Mouse (Mus musculus): ENCODE results near the gene Gm26992. TPM values are rescaled to one million over a fixed set of nuclear protein-coding genes. Genes with fewer than 3 reads are reported as not detected.
"Not testable (repeated sequence)": the region's sequence is repeated elsewhere in the genome, so short reads cannot be mapped to it uniquely, and the experiment has no call there.

The Gm26992 gene
- polyA plus RNA-seq, 2 experiments: not detected

- peak overlapping the region; percentile 37 for H3K4me3 ChIP-seq (replicated peaks; ENCODE audit: low read length)
- peak; percentile 41; the same call in 1 of the 2 replicates for ATAC-seq (ENCODE audit: low FRiP score, low read depth)
- WGBS: 11% methylated on average over 34 of the region's 34 CpGs
- 0 out of 2 replicates have a peak overlapping the region, but pooled peaks have one; percentile 36 for H3K9ac ChIP-seq (ENCODE audit: low read depth, low read length, severe bottlenecking)
- H3K9me3 ChIP-seq (ENCODE audit: control insufficient read depth, low read length): no peaks in the 10 kb centered on the region
- DNase-seq (ENCODE audit: low spot score): peak; percentile 6
- peak overlapping the region; percentile 65 for H3K4me2 ChIP-seq (replicated peaks; ENCODE audit: low read depth, low read length, severe bottlenecking)
- no peak overlapping the region for H3K27ac ChIP-seq (replicated peaks; ENCODE audit: low read depth, low read length)
- peaks cover 12% of the 10 kb centered on the region for H3K27me3 ChIP-seq (ENCODE audit: control insufficient read depth, insufficient read depth, low read length)
- no peaks in the 10 kb centered on the region for H3K4me1 ChIP-seq (ENCODE audit: control insufficient read depth, insufficient read depth, low read length)
- no peak for TF ChIP-seq POLR2A (IDR thresholded peaks at IDR 0.05; ENCODE audit: borderline replicate concordance, extremely low read depth, insufficient read depth, insufficient read length)
- no peaks in the 10 kb centered on the region for H3K36me3 ChIP-seq (ENCODE audit: control insufficient read depth, insufficient read depth, low read length)
These were observed 25.8 kb downstream of the Gm26992 start for GRCm38 (mm10) chrX:103447539-103448169.

- not testable (repeated sequence) for H3K9ac ChIP-seq (ENCODE audit: low read depth, low read length, severe bottlenecking); H3K9me3 ChIP-seq (ENCODE audit: control insufficient read depth, low read length); DNase-seq (ENCODE audit: low spot score); ATAC-seq (ENCODE audit: low FRiP score, low read depth); H3K36me3 ChIP-seq (ENCODE audit: control insufficient read depth, insufficient read depth, low read length); H3K27ac ChIP-seq (replicated peaks; ENCODE audit: low read depth, low read length); H3K4me1 ChIP-seq (ENCODE audit: control insufficient read depth, insufficient read depth, low read length)
- H3K4me2 ChIP-seq (replicated peaks; ENCODE audit: low read depth, low read length, severe bottlenecking): peak overlapping the region; percentile 65
- WGBS: 61% methylated on average over 10 of the region's 13 CpGs
- H3K4me3 ChIP-seq (replicated peaks; ENCODE audit: low read length): peak overlapping the region; percentile 37
- peaks cover 12% of the 10 kb centered on the region for H3K27me3 ChIP-seq (ENCODE audit: control insufficient read depth, insufficient read depth, low read length)
These were observed 26.6 kb downstream of the Gm26992 start for GRCm38 (mm10) chrX:103448429-103448828.

GRCm38 (mm10) chrX:103448943-103449722 lies 27.3 kb downstream of the Gm26992 start:
- DNase-seq (ENCODE audit: low spot score); H3K4me1 ChIP-seq (ENCODE audit: control insufficient read depth, insufficient read depth, low read length); ATAC-seq (ENCODE audit: low FRiP score, low read depth); H3K9ac ChIP-seq (ENCODE audit: low read depth, low read length, severe bottlenecking); H3K27ac ChIP-seq (replicated peaks; ENCODE audit: low read depth, low read length); H3K4me3 ChIP-seq (replicated peaks; ENCODE audit: low read length); H3K4me2 ChIP-seq (replicated peaks; ENCODE audit: low read depth, low read length, severe bottlenecking); H3K36me3 ChIP-seq (ENCODE audit: control insufficient read depth, insufficient read depth, low read length); H3K9me3 ChIP-seq (ENCODE audit: control insufficient read depth, low read length): not testable (repeated sequence)
- WGBS: 73% methylated on average over 15 of the region's 27 CpGs
- H3K27me3 ChIP-seq (ENCODE audit: control insufficient read depth, insufficient read depth, low read length): peaks cover 12% of the 10 kb centered on the region

- DNase-seq (ENCODE audit: low spot score) (no peak), ATAC-seq (ENCODE audit: low FRiP score, low read depth) (no peak)
- Histone ChIP-seq H3K36me3 (ENCODE audit: control insufficient read depth, insufficient read depth, low read length) (no peaks in the 10 kb centered on the region), H3K4me3 (replicated peaks; ENCODE audit: low read length) (no peak overlapping the region), H3K9me3 (ENCODE audit: control insufficient read depth, low read length) (no peaks in the 10 kb centered on the region), H3K27me3 (ENCODE audit: control insufficient read depth, insufficient read depth, low read length) (peaks cover 4% of the 10 kb centered on the region; the same call in 1 of the 2 replicates), H3K9ac (ENCODE audit: low read depth, low read length, severe bottlenecking) (no peak overlapping the region), H3K4me2 (replicated peaks; ENCODE audit: low read depth, low read length, severe bottlenecking) (no peak overlapping the region), H3K27ac (replicated peaks; ENCODE audit: low read depth, low read length) (no peak overlapping the region), H3K4me1 (ENCODE audit: control insufficient read depth, insufficient read depth, low read length) (no peaks in the 10 kb centered on the region)
- 80% methylated on average over 6 of the region's 6 CpGs for WGBS
- TF ChIP-seq POLR2A (IDR thresholded peaks at IDR 0.05; ENCODE audit: borderline replicate concordance, extremely low read depth, insufficient read depth, insufficient read length): no peak
These were observed 31.0 kb downstream of the Gm26992 start for GRCm38 (mm10) chrX:103452815-103453214.

- H3K4me3 ChIP-seq (replicated peaks; ENCODE audit: low read length): no peak overlapping the region
- WGBS: 62% methylated on average over 5 of the region's 5 CpGs
These were observed 38.2 kb downstream of the Gm26992 start for GRCm38 (mm10) chrX:103460056-103460455.

More at GRCm38 (mm10) chrX:103460056-103460455, 38.2 kb downstream of the Gm26992 start:
- H3K36me3 ChIP-seq (ENCODE audit: control insufficient read depth, insufficient read depth, low read length): no peaks in the 10 kb centered on the region
- H3K9ac ChIP-seq (ENCODE audit: low read depth, low read length, severe bottlenecking): no peak overlapping the region
- H3K9me3 ChIP-seq (ENCODE audit: control insufficient read depth, low read length): no peaks in the 10 kb centered on the region
- TF ChIP-seq POLR2A (IDR thresholded peaks at IDR 0.05; ENCODE audit: borderline replicate concordance, extremely low read depth, insufficient read depth, insufficient read length): no peak
- no peaks in the 10 kb centered on the region for H3K4me1 ChIP-seq (ENCODE audit: control insufficient read depth, insufficient read depth, low read length)
- H3K4me2 ChIP-seq (replicated peaks; ENCODE audit: low read depth, low read length, severe bottlenecking): no peak overlapping the region
- no peak overlapping the region for H3K27ac ChIP-seq (replicated peaks; ENCODE audit: low read depth, low read length)
- no peak for DNase-seq (ENCODE audit: low spot score)
- H3K27me3 ChIP-seq (ENCODE audit: control insufficient read depth, insufficient read depth, low read length): no peaks in the 10 kb centered on the region
- ATAC-seq (ENCODE audit: low FRiP score, low read depth): no peak

Data from limb, embryonic 14.5 days (tissue).